Mouse (Mus musculus) skeletal muscle tissue, adult 2 months (tissue): ENCODE measurements at regions not wholly inside any gene's neighbourhood (a gene's known extent, or its start where the extent isn't known, plus 50 kb on each side); places are given as distances from the start of the nearest gene placed in this dataset.
"Not testable (repeated sequence)": the region's sequence is repeated elsewhere in the genome, so short reads cannot be mapped to it uniquely, and the experiment has no call there.

Source experiments
- DNase-seq: peaks from one replicate; pipeline ENCODE4 v3.0.0-alpha.2; 2012; ENCODE audit warnings: low read depth, low spot score

GRCm38 (mm10) chr2:53276435-53276834 lies 84.9 kb downstream of the Arl6ip6 start:
- DNase-seq = no peak

GRCm38 (mm10) chr2:53301712-53302423 lies 110.3 kb downstream of the Arl6ip6 start:
- no peak for DNase-seq

GRCm38 (mm10) chr2:53330680-53331079 lies 139.2 kb downstream of the Arl6ip6 start:
- no peak for DNase-seq

- no peak for DNase-seq
These were observed 167.5 kb downstream of the Arl6ip6 start for GRCm38 (mm10) chr2:53359026-53359425.

GRCm38 (mm10) chr2:53382348-53382747 lies 190.8 kb downstream of the Arl6ip6 start:
- no peak for DNase-seq

GRCm38 (mm10) chr2:53384545-53385176 lies 193.1 kb downstream of the Arl6ip6 start:
- no peak for DNase-seq

- no peak for DNase-seq
These were observed 197.1 kb downstream of the Arl6ip6 start for GRCm38 (mm10) chr2:53388652-53389051.

GRCm38 (mm10) chr2:53414471-53414870 lies 222.9 kb downstream of the Arl6ip6 start:
- DNase-seq = no peak

GRCm38 (mm10) chr2:53437046-53437815 lies 245.7 kb downstream of the Arl6ip6 start:
- DNase-seq = no peak

- not testable (repeated sequence) for DNase-seq
These were observed 248.8 kb downstream of the Arl6ip6 start for GRCm38 (mm10) chr2:53440301-53440700.

GRCm38 (mm10) chr2:53460265-53460664 lies 268.7 kb downstream of the Arl6ip6 start:
- no peak for DNase-seq

- DNase-seq = no peak
These were observed 282.9 kb downstream of the Arl6ip6 start for GRCm38 (mm10) chr2:53474455-53474854.

GRCm38 (mm10) chr2:53479051-53479450 lies 287.5 kb downstream of the Arl6ip6 start:
- not testable (repeated sequence) for DNase-seq

- no peak for DNase-seq
These were observed 296.8 kb downstream of the Arl6ip6 start for GRCm38 (mm10) chr2:53488301-53488700.

GRCm38 (mm10) chr2:53490805-53491585 lies 299.5 kb downstream of the Arl6ip6 start:
- no peak for DNase-seq

- no peak for DNase-seq
These were observed 301.3 kb downstream of the Arl6ip6 start for GRCm38 (mm10) chr2:53492788-53493187.

- DNase-seq = no peak
These were observed 310.2 kb downstream of the Arl6ip6 start for GRCm38 (mm10) chr2:53501657-53502274.

GRCm38 (mm10) chr2:53502275-53502667 lies 310.7 kb downstream of the Arl6ip6 start:
- DNase-seq = no peak

GRCm38 (mm10) chr2:53542097-53542496 lies 350.6 kb downstream of the Arl6ip6 start:
- no peak for DNase-seq

- DNase-seq = no peak
These were observed 382.5 kb downstream of the Arl6ip6 start for GRCm38 (mm10) chr2:53574007-53574406.

- DNase-seq = no peak
These were observed 414.3 kb downstream of the Arl6ip6 start for GRCm38 (mm10) chr2:53605829-53606228.
